Mouse (Mus musculus) brown adipose tissue, adult 24 weeks (tissue): ENCODE data around the gene Fam221b. TPM values are rescaled to one million over a fixed set of nuclear protein-coding genes. Genes with fewer than 3 reads are reported as not detected.
A peak's percentile ranks its signal among the peaks of the same experiment; 100 is the strongest.

Experiments
- H3K27ac ChIP-seq: fragments of 200-500 bp; replicated peaks from 2 replicates; pipeline ENCODE4 v1.5.1; 2012; ENCODE audit warnings: low read depth, mild to moderate bottlenecking, low read length
- H3K4me1 ChIP-seq: fragments of 200-500 bp; 2 replicates; pipeline ENCODE4 v1.6.1; 2012; ENCODE audit warnings: low read length, mixed read lengths; ENCODE audit not compliant: control insufficient read depth, insufficient read depth, insufficient read length
- H3K4me3 ChIP-seq: fragments of 200-500 bp; 2 replicates; pipeline ENCODE4 v1.5.1; 2012; ENCODE audit warnings: low read depth, mild to moderate bottlenecking, low read length, moderate library complexity; ENCODE audit not compliant: insufficient read depth
- polyA plus RNA-seq: library from polyadenylated mRNA; stranded (reverse); fragments of >200 nt; gene quantifications from 2 replicates; pipeline ENCODE4 v1.2.4, GENCODE M21; 2012; ENCODE audit not compliant: missing spikeins, insufficient read depth, insufficient read length

The Fam221b gene
- polyA plus RNA-seq, 1 experiment = 0.36 TPM

DNA sequence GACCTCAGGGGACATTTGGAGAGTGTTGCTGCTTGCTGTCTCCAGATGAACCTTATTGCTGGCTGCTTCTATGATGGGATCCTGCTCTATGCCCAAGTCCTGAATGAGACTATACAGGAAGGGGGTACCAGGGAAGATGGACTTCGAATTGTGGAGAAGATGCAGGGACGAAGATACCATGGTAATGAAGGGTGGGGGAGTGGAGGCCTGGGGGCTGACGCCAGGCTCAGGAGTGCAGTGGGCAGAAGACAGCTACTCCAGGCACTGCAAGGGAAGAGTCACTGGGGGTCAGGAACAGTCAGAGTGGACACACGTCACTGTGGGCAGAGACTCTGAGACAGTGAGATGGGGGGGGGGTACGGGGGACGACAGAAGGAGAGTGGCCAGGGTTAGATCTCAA is 28.5 kb downstream of the Fam221b start:
- Histone ChIP-seq H3K4me3 (no peak overlapping the region), H3K27ac (no peak overlapping the region), H3K4me1 (no peaks in the 10 kb centered on the region)

DNA sequence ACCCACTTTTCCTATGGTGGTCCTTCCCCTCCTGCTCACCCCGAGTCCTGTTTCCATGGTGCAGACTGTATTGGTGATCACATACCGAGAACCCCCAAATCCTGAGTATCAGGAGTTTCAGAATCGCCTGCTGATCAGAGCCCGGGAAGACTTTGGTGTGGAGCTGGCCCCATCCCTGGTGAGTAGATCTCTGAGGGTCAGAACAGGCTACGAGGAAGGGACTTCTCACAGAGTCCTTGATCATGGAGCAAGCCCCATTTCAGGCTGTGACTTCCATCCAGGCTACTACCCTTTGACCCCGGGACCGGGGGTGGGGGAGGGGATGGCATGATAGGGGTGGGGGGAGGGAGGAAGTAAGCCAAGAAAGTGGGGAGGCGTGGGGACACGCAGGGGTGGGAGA is 28.9 kb downstream of the Fam221b start:
- H3K27ac ChIP-seq = no peak overlapping the region
- no peak overlapping the region for H3K4me3 ChIP-seq
- H3K4me1 ChIP-seq = no peaks in the 10 kb centered on the region

DNA sequence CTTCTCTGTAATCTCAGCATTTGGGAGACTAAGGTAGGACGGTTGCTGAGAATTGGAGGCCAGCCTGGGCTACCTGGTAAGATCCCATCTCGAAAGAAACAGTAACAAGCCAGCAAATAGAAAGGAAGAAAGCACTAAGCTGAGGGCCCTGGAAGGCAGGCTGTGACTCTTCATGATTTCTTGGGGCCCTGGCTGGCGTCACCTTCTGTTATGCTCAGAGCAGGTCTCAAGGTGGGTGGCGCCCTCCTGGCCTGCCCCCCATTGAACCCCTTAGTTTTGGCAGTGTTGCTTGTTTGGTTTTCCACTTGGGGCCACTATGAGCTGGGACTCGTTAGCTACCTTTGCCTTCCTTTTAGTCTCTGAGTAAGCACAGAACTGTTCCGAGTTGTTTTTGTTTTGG is 32.2 kb downstream of the Fam221b start:
- H3K27ac ChIP-seq = no peak overlapping the region
- H3K4me3 ChIP-seq = no peak overlapping the region

DNA sequence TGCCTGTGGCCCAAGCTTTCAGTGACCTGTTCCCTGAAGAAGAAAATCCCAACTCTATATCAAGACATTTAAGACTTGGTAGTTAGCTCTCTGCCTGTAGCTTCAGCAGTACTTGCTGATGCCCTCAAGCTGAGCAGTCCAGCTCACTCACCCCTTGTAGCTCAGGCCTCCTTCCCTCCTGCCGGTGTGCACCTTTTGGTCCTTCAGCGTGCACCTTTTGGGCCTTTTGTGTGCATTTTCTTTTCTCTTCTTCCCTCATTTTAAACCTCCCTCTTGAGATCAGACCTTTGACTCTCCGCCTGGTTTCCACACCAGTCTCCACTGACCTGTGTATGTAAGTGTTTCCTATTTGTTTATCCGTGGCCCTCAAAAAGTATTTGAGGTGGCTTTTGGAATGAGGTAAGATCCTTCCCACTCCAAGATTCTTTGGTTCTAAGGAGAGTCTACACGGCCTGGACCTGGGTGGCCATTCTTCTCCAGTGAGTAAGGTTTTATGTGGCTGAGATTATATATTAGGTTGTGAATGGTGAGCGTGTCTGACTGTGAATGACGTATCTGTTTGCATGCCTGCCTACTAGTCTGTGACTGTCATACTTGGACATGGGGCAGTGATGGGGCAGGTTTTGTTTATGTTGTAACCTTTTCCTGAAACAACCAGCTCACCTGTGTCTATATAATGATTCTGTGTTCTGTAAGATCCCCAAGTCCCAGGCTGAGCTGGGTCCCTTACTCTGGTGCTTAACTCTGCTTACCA is 34.1 kb downstream of the Fam221b start:
- Histone ChIP-seq H3K27ac (no peak overlapping the region), H3K4me1 (peaks cover 9% of the 10 kb centered on the region), H3K4me3 (no peak overlapping the region)

More for the DNA sequence above, 32.2 kb downstream of the Fam221b start:
- peaks cover 9% of the 10 kb centered on the region for H3K4me1 ChIP-seq

DNA sequence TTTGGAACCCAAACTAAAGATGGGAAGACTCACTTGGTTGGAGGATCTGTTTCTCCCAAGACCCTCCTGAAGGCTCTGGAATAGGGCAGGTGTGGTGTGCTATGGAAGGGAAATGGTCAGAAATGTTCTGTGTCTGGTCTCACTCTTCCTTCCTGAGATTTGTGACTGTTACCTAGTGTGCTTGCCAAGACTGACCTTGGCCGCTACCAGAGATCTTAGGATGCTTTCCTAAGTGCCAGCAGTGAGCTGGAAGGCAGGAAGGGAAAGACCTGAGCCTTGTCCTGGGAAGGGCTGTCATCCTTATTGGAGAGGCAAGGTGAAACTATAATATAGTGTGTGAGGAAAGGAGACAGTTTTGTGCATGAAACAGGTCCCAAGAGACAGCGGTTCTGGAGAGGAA is 35.2 kb downstream of the Fam221b start:
- H3K27ac ChIP-seq = no peak overlapping the region
- no peak overlapping the region for H3K4me3 ChIP-seq
- H3K4me1 ChIP-seq = peaks cover 9% of the 10 kb centered on the region

DNA sequence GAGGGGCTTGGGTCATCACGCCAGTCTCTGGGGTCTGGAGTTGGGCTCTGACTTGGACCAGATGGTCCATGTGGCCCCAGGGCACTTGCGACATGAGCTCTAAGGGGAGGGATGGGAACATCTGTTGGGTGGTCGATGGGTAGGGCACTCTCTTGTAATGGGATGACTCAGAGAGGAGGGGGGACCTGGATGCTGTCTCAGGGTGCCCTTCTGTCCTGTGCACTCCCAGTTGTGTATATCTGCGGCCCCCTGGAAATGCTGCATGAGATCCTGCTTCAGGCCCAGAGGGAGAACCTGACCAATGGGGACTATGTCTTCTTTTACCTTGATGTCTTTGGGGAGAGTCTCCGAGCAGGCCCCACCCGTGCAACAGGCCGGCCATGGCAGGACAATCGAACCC is 35.6 kb downstream of the Fam221b start:
- H3K27ac ChIP-seq = no peak overlapping the region
- H3K4me1 ChIP-seq = peaks cover 9% of the 10 kb centered on the region
- peak overlapping the region; percentile 69; the same call in 1 of the 2 replicates for H3K4me3 ChIP-seq

GRCm38 (mm10) chr4:43631956-43632920 is 36.7 kb downstream of the Fam221b start:
- Histone ChIP-seq H3K4me1 (peaks cover 9% of the 10 kb centered on the region), H3K27ac (peak overlapping the region; percentile 62), H3K4me3 (peak overlapping the region; percentile 69)

- peak within 1 kb of the TSS; percentile 62 for H3K27ac ChIP-seq
These were observed 37.6 kb downstream of the Fam221b start, which contains the start of gene Npr2 for GRCm38 (mm10) chr4:43631046-43631955. Gene Npr2 (plus strand): TSS chr4:43631935.

GRCm38 (mm10) chr4:43630671-43631045 is 38.3 kb downstream of the Fam221b start:
- Histone ChIP-seq H3K27ac (peak overlapping the region; percentile 35; the same call in 1 of the 2 replicates), H3K4me1 (peaks cover 9% of the 10 kb centered on the region), H3K4me3 (peak overlapping the region; percentile 60; the same call in 1 of the 2 replicates)

More at GRCm38 (mm10) chr4:43631046-43631955, 37.6 kb downstream of the Fam221b start, which contains the start of gene Npr2:
- peak within 1 kb of the TSS; percentile 69 for H3K4me3 ChIP-seq
- H3K4me1 ChIP-seq = peaks cover 9% of the 10 kb centered on the region

- Histone ChIP-seq H3K27ac (no peak overlapping the region), H3K4me1 (peaks cover 9% of the 10 kb centered on the region), H3K4me3 (no peak overlapping the region)
These were observed 38.8 kb downstream of the Fam221b start for GRCm38 (mm10) chr4:43630030-43630581.

GRCm38 (mm10) chr4:43629106-43629817 is 39.7 kb downstream of the Fam221b start:
- Histone ChIP-seq H3K4me3 (no peak overlapping the region), H3K27ac (no peak overlapping the region), H3K4me1 (peaks cover 9% of the 10 kb centered on the region)

DNA sequence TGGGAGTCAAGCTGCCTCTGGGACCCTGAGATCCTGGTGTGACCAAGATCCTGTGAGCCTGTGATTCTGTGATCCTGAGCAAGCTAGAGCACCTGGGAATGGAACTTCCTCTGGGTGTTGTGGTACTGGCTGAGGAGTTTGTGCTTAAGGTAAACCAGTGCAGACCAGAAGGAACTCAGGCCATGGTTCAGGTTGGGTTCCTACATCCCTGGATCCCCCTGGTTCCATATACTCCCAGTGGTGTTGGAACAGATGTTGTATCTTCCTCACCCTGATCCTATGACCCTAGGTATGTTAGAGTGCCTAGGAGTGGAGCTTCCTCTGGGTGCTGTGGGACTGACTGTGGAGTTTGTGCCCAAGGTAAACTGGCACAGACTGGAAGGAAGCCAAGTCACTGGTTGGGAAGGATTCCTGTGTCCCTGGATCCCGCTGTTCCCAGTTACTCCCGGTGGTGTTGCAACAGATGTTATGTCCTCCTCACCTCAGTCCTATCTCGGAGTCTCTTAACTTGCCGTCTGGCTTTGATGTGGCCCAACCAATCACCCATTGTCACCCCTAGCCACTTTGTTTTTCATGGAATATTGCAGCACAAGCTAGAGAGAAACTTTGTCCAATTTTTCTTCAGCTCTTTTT is 48.7 kb downstream of the Fam221b start:
- H3K27ac ChIP-seq = no peak overlapping the region
- H3K4me3 ChIP-seq = no peak overlapping the region
- H3K4me1 ChIP-seq = no peaks in the 10 kb centered on the region

DNA sequence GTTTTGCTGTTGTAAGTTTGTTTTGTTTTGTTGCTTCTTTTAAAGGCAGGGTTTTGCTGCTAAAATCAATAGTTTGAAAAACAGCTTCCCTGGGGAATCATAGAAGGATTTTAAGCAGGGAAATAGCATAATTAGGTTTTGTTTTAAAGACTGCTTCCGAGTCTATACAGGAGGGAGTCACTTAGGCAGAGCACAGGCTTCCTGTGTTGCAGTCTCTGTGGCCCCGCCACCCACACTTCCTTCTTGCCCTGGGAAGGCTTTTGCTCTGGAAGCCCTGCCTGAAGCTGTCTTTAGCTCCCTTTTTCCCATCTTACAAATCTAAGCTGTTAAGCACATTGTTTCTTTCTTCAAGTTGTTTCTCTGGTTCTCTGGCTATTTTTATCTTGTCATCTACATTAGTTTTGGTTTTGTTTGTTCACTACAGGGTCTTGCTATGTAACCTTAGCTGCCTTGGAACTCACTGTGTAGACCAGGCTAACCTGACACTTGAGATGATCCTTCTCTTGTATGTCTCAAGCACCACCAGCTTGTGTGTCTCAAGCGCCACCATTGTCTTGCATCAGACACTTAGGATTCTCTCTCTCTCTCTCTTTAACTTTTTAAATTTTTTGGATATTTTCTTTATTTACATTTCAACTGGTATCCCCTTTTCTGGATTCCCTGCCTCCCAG is 55.8 kb downstream of the Fam221b start:
- Histone ChIP-seq H3K27ac (no peak overlapping the region), H3K4me3 (no peak overlapping the region), H3K4me1 (no peaks in the 10 kb centered on the region)
